Mouse (Mus musculus) cerebellum, adult 9-11 months (tissue): ENCODE measurements at regions not wholly inside any gene's neighbourhood (a gene's known extent, or its start where the extent isn't known, plus 50 kb on each side); places are given as distances from the start of the nearest gene placed in this dataset.

Source experiments
- DNase-seq: peaks from one replicate; pipeline ENCODE4 v3.0.0; 2022

GRCm38 (mm10) chr11:17637158-17637557, 316.5 kb downstream of the Etaa1 start:
- no peak for DNase-seq

- DNase-seq, result no peak
These were observed 313.8 kb downstream of the Etaa1 start for GRCm38 (mm10) chr11:17639922-17640321.

GRCm38 (mm10) chr11:17647441-17647840, 306.2 kb downstream of the Etaa1 start:
- DNase-seq, result no peak

GRCm38 (mm10) chr11:17651389-17652156, 302.1 kb downstream of the Etaa1 start:
- no peak for DNase-seq

GRCm38 (mm10) chr11:17655840-17656239, 297.8 kb downstream of the Etaa1 start:
- no peak for DNase-seq

GRCm38 (mm10) chr11:17657720-17658119, 296.0 kb downstream of the Etaa1 start:
- DNase-seq, result no peak

- DNase-seq, result no peak
These were observed 295.4 kb downstream of the Etaa1 start for GRCm38 (mm10) chr11:17658289-17658688.

- DNase-seq, result no peak
These were observed 295.0 kb downstream of the Etaa1 start for GRCm38 (mm10) chr11:17658717-17659116.

GRCm38 (mm10) chr11:17663893-17664292, 289.8 kb downstream of the Etaa1 start:
- DNase-seq, result peak; percentile 54

- no peak for DNase-seq
These were observed 287.8 kb downstream of the Etaa1 start for GRCm38 (mm10) chr11:17665624-17666552.

GRCm38 (mm10) chr11:17680998-17681397, 272.7 kb downstream of the Etaa1 start:
- no peak for DNase-seq

- DNase-seq, result peak; percentile 61
These were observed 268.0 kb downstream of the Etaa1 start for GRCm38 (mm10) chr11:17685711-17686113.

GRCm38 (mm10) chr11:17686806-17687205, 266.9 kb downstream of the Etaa1 start:
- no peak for DNase-seq

GRCm38 (mm10) chr11:17694145-17694544, 259.5 kb downstream of the Etaa1 start:
- DNase-seq, result no peak

- no peak for DNase-seq
These were observed 244.9 kb downstream of the Etaa1 start for GRCm38 (mm10) chr11:17708769-17709168.

GRCm38 (mm10) chr11:17722051-17722450, 231.6 kb downstream of the Etaa1 start:
- DNase-seq, result no peak

GRCm38 (mm10) chr11:17727258-17728034, 226.2 kb downstream of the Etaa1 start:
- DNase-seq, result no peak

GRCm38 (mm10) chr11:17733075-17733474, 220.6 kb downstream of the Etaa1 start:
- DNase-seq, result no peak

- DNase-seq, result no peak
These were observed 219.2 kb downstream of the Etaa1 start for GRCm38 (mm10) chr11:17734519-17734918.

GRCm38 (mm10) chr11:17738879-17739278, 214.8 kb downstream of the Etaa1 start:
- DNase-seq, result peak; percentile 81

GRCm38 (mm10) chr11:17743821-17744220, 209.9 kb downstream of the Etaa1 start:
- no peak for DNase-seq

GRCm38 (mm10) chr11:17750345-17750744, 203.3 kb downstream of the Etaa1 start:
- no peak for DNase-seq

- no peak for DNase-seq
These were observed 194.5 kb downstream of the Etaa1 start for GRCm38 (mm10) chr11:17759224-17759623.
